Mouse (Mus musculus) adrenal gland, postnatal 36 days (tissue): Measurements from ENCODE around the gene Cers6. TPM values are rescaled to one million over a fixed set of nuclear protein-coding genes. Genes with fewer than 3 reads are reported as not detected.

ENCODE experiments used
- total RNA-seq, 2 experiments: library from RNA; stranded (reverse); gene quantifications; 2 replicates each; pipeline ENCODE4 v1.2.3; 2021

The Cers6 gene
- total RNA-seq, 2 experiments from 2014 or later = 4.3 to 8.4 TPM

Other genes starting within 250 kb of the Cers6 start
- gene 4932414N04Rik, start 205.0 kb upstream of the Cers6 start, total RNA-seq = not detected